In the genomic region with DNA sequence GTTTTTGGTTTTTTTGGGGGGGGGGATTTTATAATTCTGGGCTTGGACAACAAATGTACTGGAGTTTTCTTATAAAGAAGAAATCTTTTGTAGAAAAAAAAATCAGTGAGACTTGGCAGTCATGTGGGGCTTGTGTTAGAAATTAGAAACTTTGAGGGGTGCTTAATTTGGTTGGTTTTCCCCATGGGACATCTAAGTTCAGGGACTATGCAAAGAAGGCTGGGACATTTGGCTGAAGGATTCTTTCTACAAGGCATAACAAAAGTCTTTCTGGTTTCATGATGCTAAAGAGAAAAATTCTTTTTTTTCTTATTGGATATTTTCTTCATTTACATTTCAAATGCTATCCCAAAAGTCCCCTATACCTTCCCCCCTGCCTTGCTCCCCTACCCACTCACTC, we compare ENCODE assay signal across 31 mouse cellular contexts.
"Had no signal": no experiment of that assay in that cellular context is flagged by ENCODE, and none has a peak within 500 bp of the region (broad histone marks: within the 10 kb centered on the region; RNA-seq: fewer than 3 reads in every experiment).

No protein-coding gene starts in this region.

- H3K27ac ChIP-seq: heart, embryonic 13.5 days; heart, embryonic 15.5 days; hindbrain, embryonic 10.5 days; hindbrain, embryonic 12.5 days; hindbrain, embryonic 13.5 days; hindbrain, embryonic 14.5 days; hindbrain, embryonic 15.5 days; hindbrain, postnatal 0 days; intestine, embryonic 15.5 days; kidney, embryonic 15.5 days; kidney, postnatal 0 days; layer of hippocampus, adult 2 months; left cerebral cortex, adult 2 months had no signal

- H3K4me2 ChIP-seq: heart, embryonic 11.5 days; heart, embryonic 12.5 days; heart, embryonic 13.5 days; heart, embryonic 15.5 days; hindbrain, embryonic 12.5 days; hindbrain, embryonic 13.5 days; hindbrain, embryonic 14.5 days; hindbrain, embryonic 15.5 days; intestine, embryonic 15.5 days; kidney, embryonic 15.5 days had no signal

- H3K27me3 ChIP-seq: heart, embryonic 15.5 days; hindbrain, embryonic 12.5 days; hindbrain, embryonic 13.5 days; hindbrain, embryonic 15.5 days; intestine, embryonic 15.5 days; kidney, embryonic 15.5 days had no signal

- H3K4me3 ChIP-seq: heart, embryonic 12.5 days; heart, embryonic 13.5 days; heart, embryonic 15.5 days; hindbrain, embryonic 10.5 days; hindbrain, embryonic 12.5 days; hindbrain, embryonic 13.5 days; hindbrain, embryonic 15.5 days; intestine, embryonic 15.5 days; kidney, embryonic 15.5 days; layer of hippocampus, adult 2 months; left cerebral cortex, adult 2 months had no signal

- DNase-seq: heart, postnatal 10 days; heart, postnatal 14 days; heart, postnatal 36 days; heart, postnatal 4 days; kidney, adult 11 months; kidney, adult 18-20 months; kidney, adult 2 months; kidney, adult 8-10 months; kidney, adult 9 months; kidney, postnatal 10 days; kidney, postnatal 14 days; kidney, postnatal 25 days; kidney, postnatal 36 days; kidney, postnatal 4 days; layer of hippocampus, adult 9-11 months; layer of hippocampus, postnatal 36 days had no signal

- H3K9me3 ChIP-seq: heart, embryonic 12.5 days; heart, embryonic 13.5 days; heart, embryonic 15.5 days; hindbrain, embryonic 10.5 days; hindbrain, embryonic 12.5 days; hindbrain, embryonic 13.5 days; hindbrain, embryonic 15.5 days; intestine, embryonic 15.5 days; kidney, embryonic 15.5 days had no signal

- H3K9ac ChIP-seq: heart, embryonic 12.5 days; heart, embryonic 13.5 days; heart, embryonic 15.5 days; hindbrain, embryonic 12.5 days; hindbrain, embryonic 13.5 days; hindbrain, embryonic 14.5 days; hindbrain, embryonic 15.5 days; intestine, embryonic 15.5 days; kidney, embryonic 15.5 days had no signal

- H3K36me3 ChIP-seq: heart, embryonic 12.5 days; heart, embryonic 13.5 days; heart, embryonic 15.5 days; hindbrain, embryonic 10.5 days; hindbrain, embryonic 12.5 days; hindbrain, embryonic 13.5 days; hindbrain, embryonic 15.5 days; intestine, embryonic 15.5 days; kidney, embryonic 15.5 days had no signal
